Mouse (Mus musculus) heart, embryonic 15.5 days (tissue): ENCODE data around the gene Egln2. TPM values are rescaled to one million over a fixed set of nuclear protein-coding genes. Genes with fewer than 3 reads are reported as not detected.

Experiments used
- ATAC-seq: fragments of 200-750 bp; cut with Nextera tagmentation; replicated peaks from 2 replicates; pipeline ENCODE4 v1.8.0; 2017; ENCODE audit warnings: low read depth, moderate TSS enrichment; ENCODE audit not compliant: insufficient number of reproducible peaks, insufficient read depth, low FRiP score
- H3K27ac ChIP-seq: fragments of 300-500 bp; sonication (generic); 2 replicates; pipeline ENCODE4 v1.5.1; 2015; ENCODE audit warnings: mild to moderate bottlenecking, inconsistent platforms
- H3K27me3 ChIP-seq: fragments of 300-500 bp; sonication (generic); 2 replicates; pipeline ENCODE4 v1.6.1; 2015; ENCODE audit warnings: inconsistent platforms
- H3K36me3 ChIP-seq: fragments of 300-500 bp; sonication (generic); 2 replicates; pipeline ENCODE4 v1.6.1; 2015; ENCODE audit warnings: mild to moderate bottlenecking, inconsistent platforms
- H3K4me1 ChIP-seq: fragments of 300-500 bp; sonication (generic); replicated peaks from 2 replicates; pipeline ENCODE4 v1.6.1; 2015; ENCODE audit warnings: inconsistent platforms
- H3K4me2 ChIP-seq: fragments of 300-500 bp; sonication (generic); 2 replicates; pipeline ENCODE4 v1.6.1; 2015; ENCODE audit warnings: inconsistent platforms, mild to moderate bottlenecking, moderate library complexity
- H3K4me3 ChIP-seq: fragments of 300-500 bp; sonication (generic); 2 replicates; pipeline ENCODE4 v1.5.1; 2015; ENCODE audit warnings: mild to moderate bottlenecking, inconsistent platforms
- H3K9ac ChIP-seq: fragments of 300-500 bp; sonication (generic); 2 replicates; pipeline ENCODE4 v1.6.1; 2015; ENCODE audit warnings: mild to moderate bottlenecking, inconsistent platforms
- H3K9me3 ChIP-seq: fragments of 300-500 bp; sonication (generic); replicated peaks from 2 replicates; pipeline ENCODE4 v1.6.1; 2016; ENCODE audit warnings: inconsistent platforms
- WGBS: fragments of 180-500 bp; shearing (Covaris S2); methylation state at CpG from one replicate; pipeline ENCODE4 v1.1.7; 2015; ENCODE audit warnings: mixed read lengths; 5-methylcytosine and 5-hydroxymethylcytosine counted together
- polyA plus RNA-seq: library from polyadenylated mRNA; unstranded; fragments of >200 nt; fragmentation: Nextera tagmentation; extraction: Ambion mirVana; gene quantifications from 2 replicates; pipeline ENCODE4 v1.2.1, GENCODE M21; 2015

Egln2 gene
- polyA plus RNA-seq, 1 experiment from 2014 or later = 45.7 TPM

- no peak overlapping the region for H3K4me3 ChIP-seq
- no peaks in the 10 kb centered on the region for H3K9me3 ChIP-seq
- H3K27me3 ChIP-seq = no peaks in the 10 kb centered on the region
- H3K36me3 ChIP-seq = no peaks in the 10 kb centered on the region
- H3K4me2 ChIP-seq = no peak overlapping the region
- H3K27ac ChIP-seq = no peak overlapping the region
- 0 out of 2 replicates have a peak, but pooled peaks have one; percentile 47 for ATAC-seq
- WGBS = 84% methylated on average over 22 of the region's 22 CpGs
- H3K4me1 ChIP-seq = peaks cover 4% of the 10 kb centered on the region; the same call in 1 of the 2 replicates
- no peak overlapping the region for H3K9ac ChIP-seq
Observed at GRCm38 (mm10) chr7:27130521-27131370, 35.9 kb downstream of the Egln2 start.

- Histone ChIP-seq H3K4me2 (no peak overlapping the region), H3K9me3 (no peaks in the 10 kb centered on the region), H3K9ac (no peak overlapping the region), H3K36me3 (no peaks in the 10 kb centered on the region), H3K4me1 (peaks cover 4% of the 10 kb centered on the region; the same call in 1 of the 2 replicates), H3K27ac (no peak overlapping the region), H3K4me3 (no peak overlapping the region), H3K27me3 (no peaks in the 10 kb centered on the region)
- no peak for ATAC-seq
- WGBS = 82% methylated on average over 12 of the region's 12 CpGs
Observed at GRCm38 (mm10) chr7:27129811-27130210, 36.8 kb downstream of the Egln2 start.

- no peak for ATAC-seq
- WGBS = 54% methylated on average over 13 of the region's 13 CpGs
- no peaks in the 10 kb centered on the region for H3K36me3 ChIP-seq
- no peaks in the 10 kb centered on the region for H3K27me3 ChIP-seq
- H3K4me3 ChIP-seq = no peak overlapping the region
- H3K4me1 ChIP-seq = peaks cover 4% of the 10 kb centered on the region; the same call in 1 of the 2 replicates
- no peak overlapping the region for H3K9ac ChIP-seq
- H3K4me2 ChIP-seq = no peak overlapping the region
- no peak overlapping the region for H3K27ac ChIP-seq
- no peaks in the 10 kb centered on the region for H3K9me3 ChIP-seq
Observed at GRCm38 (mm10) chr7:27128946-27129345, 37.7 kb downstream of the Egln2 start.

DNA sequence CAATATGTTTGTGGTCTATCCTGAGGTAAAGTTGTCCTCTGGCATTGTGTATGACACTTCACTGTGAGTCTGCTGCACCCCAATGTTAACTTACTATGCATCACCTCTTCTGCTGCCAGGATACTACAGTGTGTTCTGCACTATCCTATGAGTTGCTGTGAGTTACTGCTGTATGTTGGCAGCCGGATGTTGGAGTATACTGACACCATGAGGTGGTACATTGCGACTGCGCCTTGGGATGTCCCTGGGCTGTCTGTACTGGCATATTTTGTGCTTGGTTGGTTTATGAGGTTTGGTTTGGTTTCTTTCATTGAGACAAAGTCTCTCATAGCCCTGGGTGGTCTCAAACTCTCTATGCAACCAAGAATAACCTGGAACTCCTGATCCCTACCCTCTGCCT, 38.4 kb downstream of the Egln2 start:
- Histone ChIP-seq H3K4me3 (no peak overlapping the region), H3K27me3 (no peaks in the 10 kb centered on the region), H3K4me2 (no peak overlapping the region), H3K27ac (no peak overlapping the region), H3K9me3 (no peaks in the 10 kb centered on the region), H3K4me1 (peaks cover 2% of the 10 kb centered on the region; the same call in 1 of the 2 replicates), H3K36me3 (no peaks in the 10 kb centered on the region), H3K9ac (no peak overlapping the region)
- 48% methylated on average over 3 of the region's 3 CpGs for WGBS
- ATAC-seq = no peak

GRCm38 (mm10) chr7:27124969-27125368, 41.6 kb downstream of the Egln2 start:
- H3K27ac ChIP-seq = no peak overlapping the region
- no peak overlapping the region for H3K4me2 ChIP-seq
- no peaks in the 10 kb centered on the region for H3K9me3 ChIP-seq
- H3K4me3 ChIP-seq = no peak overlapping the region
- ATAC-seq = no peak
- H3K36me3 ChIP-seq = no peaks in the 10 kb centered on the region
- no peaks in the 10 kb centered on the region for H3K27me3 ChIP-seq
- no peak overlapping the region for H3K9ac ChIP-seq
- no peaks in the 10 kb centered on the region for H3K4me1 ChIP-seq
- 72% methylated on average over 4 of the region's 4 CpGs for WGBS

- ATAC-seq = no peak
- H3K4me3 ChIP-seq = no peak overlapping the region
- 62% methylated on average over 5 of the region's 5 CpGs for WGBS
Observed at GRCm38 (mm10) chr7:27124305-27124832, 42.2 kb downstream of the Egln2 start.

DNA sequence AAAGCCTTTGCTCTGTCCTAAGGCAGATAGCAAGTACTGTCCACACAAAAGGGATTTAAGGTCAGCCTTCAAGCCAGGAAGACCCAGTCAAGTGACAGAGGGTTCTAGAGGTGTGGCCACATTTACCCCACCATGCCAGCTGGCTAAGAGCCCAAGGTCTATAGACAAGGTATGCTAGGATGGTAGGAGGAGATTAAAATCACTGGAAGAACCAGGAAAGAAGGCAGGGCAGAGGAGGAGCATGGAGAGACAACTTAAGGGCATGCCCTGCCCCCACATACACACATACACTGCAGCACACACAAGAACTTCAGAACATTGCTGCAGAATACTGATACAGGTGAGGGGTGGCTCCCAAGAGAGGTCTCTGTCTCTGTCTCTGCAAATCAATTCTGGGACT, 46.9 kb downstream of the Egln2 start, which contains the start of gene Cyp2f2:
Gene Cyp2f2, plus strand, starts transcription at position 234 of the 400 bp plus-strand sequence.
- ATAC-seq = no peak
- Histone ChIP-seq H3K36me3 (no peaks in the 10 kb centered on the region), H3K9ac (no peak within 1 kb of the TSS), H3K4me3 (no peak within 1 kb of the TSS), H3K27me3 (no peaks in the 10 kb centered on the region), H3K9me3 (no peaks in the 10 kb centered on the region), H3K27ac (no peak within 1 kb of the TSS), H3K4me2 (no peak within 1 kb of the TSS), H3K4me1 (no peaks in the 10 kb centered on the region)

More at GRCm38 (mm10) chr7:27124305-27124832, 42.2 kb downstream of the Egln2 start:
- Histone ChIP-seq H3K4me1 (no peaks in the 10 kb centered on the region), H3K27me3 (no peaks in the 10 kb centered on the region), H3K4me2 (no peak overlapping the region), H3K27ac (no peak overlapping the region), H3K9ac (no peak overlapping the region), H3K36me3 (no peaks in the 10 kb centered on the region), H3K9me3 (no peaks in the 10 kb centered on the region)

GRCm38 (mm10) chr7:27118033-27118511, 48.5 kb downstream of the Egln2 start:
- no peak overlapping the region for H3K9ac ChIP-seq
- H3K36me3 ChIP-seq = no peaks in the 10 kb centered on the region
- H3K4me2 ChIP-seq = no peak overlapping the region
- no peaks in the 10 kb centered on the region for H3K27me3 ChIP-seq
- no peaks in the 10 kb centered on the region for H3K4me1 ChIP-seq
- H3K4me3 ChIP-seq = no peak overlapping the region
- no peaks in the 10 kb centered on the region for H3K9me3 ChIP-seq
- H3K27ac ChIP-seq = no peak overlapping the region
- 0 out of 2 replicates have a peak, but pooled peaks have one; percentile 35 for ATAC-seq
- 52% methylated on average over 4 of the region's 4 CpGs for WGBS

GRCm38 (mm10) chr7:27111987-27112386, 54.6 kb downstream of the Egln2 start:
- ATAC-seq = no peak
- no peak overlapping the region for H3K9ac ChIP-seq
- no peaks in the 10 kb centered on the region for H3K9me3 ChIP-seq
- 53% methylated on average over 3 of the region's 3 CpGs for WGBS
- H3K4me3 ChIP-seq = no peak overlapping the region
- no peak overlapping the region for H3K4me2 ChIP-seq
- H3K36me3 ChIP-seq = no peaks in the 10 kb centered on the region
- H3K27ac ChIP-seq = no peak overlapping the region
- no peaks in the 10 kb centered on the region for H3K4me1 ChIP-seq
- no peaks in the 10 kb centered on the region for H3K27me3 ChIP-seq

GRCm38 (mm10) chr7:27111038-27111437, 55.6 kb downstream of the Egln2 start:
- H3K9me3 ChIP-seq = no peaks in the 10 kb centered on the region
- no peak overlapping the region for H3K9ac ChIP-seq
- H3K4me3 ChIP-seq = no peak overlapping the region
- no peak for ATAC-seq
- H3K27me3 ChIP-seq = no peaks in the 10 kb centered on the region
- no peak overlapping the region for H3K27ac ChIP-seq
- H3K4me2 ChIP-seq = no peak overlapping the region
- H3K4me1 ChIP-seq = no peaks in the 10 kb centered on the region
- no peaks in the 10 kb centered on the region for H3K36me3 ChIP-seq
- 74% methylated on average over 1 of the region's 1 CpGs for WGBS

GRCm38 (mm10) chr7:27110327-27110726, 56.3 kb downstream of the Egln2 start:
- no peak overlapping the region for H3K4me3 ChIP-seq
- ATAC-seq = no peak
- H3K36me3 ChIP-seq = no peaks in the 10 kb centered on the region
- no peak overlapping the region for H3K9ac ChIP-seq
- H3K9me3 ChIP-seq = no peaks in the 10 kb centered on the region
- no peak overlapping the region for H3K27ac ChIP-seq
- H3K4me2 ChIP-seq = no peak overlapping the region
- no peaks in the 10 kb centered on the region for H3K4me1 ChIP-seq
- H3K27me3 ChIP-seq = no peaks in the 10 kb centered on the region
